Mouse (Mus musculus) stomach, embryonic 14.5 days (tissue): Measurements from ENCODE around the gene Agrp. TPM values are rescaled to one million over a fixed set of nuclear protein-coding genes. Genes with fewer than 3 reads are reported as not detected.
"Not testable (repeated sequence)": the region's sequence is repeated elsewhere in the genome, so short reads cannot be mapped to it uniquely, and the experiment has no call there.

Experiments
- ATAC-seq: fragments of 200-750 bp; cut with Nextera tagmentation; 2 replicates; pipeline ENCODE4 v1.8.0; 2017; ENCODE audit warnings: low read depth, moderate TSS enrichment; ENCODE audit not compliant: insufficient number of reproducible peaks, insufficient read depth, low FRiP score
- H3K27ac ChIP-seq: fragments of 300-500 bp; sonication (generic); 2 replicates; pipeline ENCODE4 v1.5.1; 2014; ENCODE audit warnings: mild to moderate bottlenecking, low read length, moderate library complexity, mixed read lengths
- H3K27me3 ChIP-seq: fragments of 300-500 bp; sonication (generic); 2 replicates; pipeline ENCODE4 v1.6.1; 2014; ENCODE audit warnings: low read length, control low read depth, mixed read lengths; ENCODE audit not compliant: control insufficient read depth, insufficient read depth
- H3K36me3 ChIP-seq: fragments of 300-500 bp; sonication (generic); 2 replicates; pipeline ENCODE4 v1.6.1; 2014; ENCODE audit warnings: mild to moderate bottlenecking, control low read depth, low read length, moderate library complexity, mixed read lengths; ENCODE audit not compliant: control insufficient read depth, insufficient read depth
- H3K4me1 ChIP-seq: fragments of 300-500 bp; sonication (generic); 2 replicates; pipeline ENCODE4 v1.6.1; 2014; ENCODE audit warnings: low read length, control low read depth, mixed read lengths; ENCODE audit not compliant: control insufficient read depth, insufficient read depth
- H3K4me2 ChIP-seq: fragments of 300-500 bp; sonication (generic); replicated peaks from 2 replicates; pipeline ENCODE4 v1.6.1; 2014; ENCODE audit warnings: low read depth, low read length, control low read depth
- H3K4me3 ChIP-seq: fragments of 300-500 bp; sonication (generic); 2 replicates; pipeline ENCODE4 v1.5.1; 2014; ENCODE audit warnings: low read depth, low read length, control low read depth
- H3K9ac ChIP-seq: fragments of 300-500 bp; sonication (generic); replicated peaks from 2 replicates; pipeline ENCODE4 v1.6.1; 2014; ENCODE audit warnings: low read depth, mild to moderate bottlenecking, control low read depth, low read length, moderate library complexity, mixed read lengths
- H3K9me3 ChIP-seq: fragments of 300-500 bp; sonication (generic); 2 replicates; pipeline ENCODE4 v1.6.1; 2016; ENCODE audit warnings: low read depth, low read length, control low read depth; ENCODE audit not compliant: control insufficient read depth
- WGBS: fragments of 180-500 bp; shearing (Covaris S2); extraction: QIAGEN DNeasy Blood & Tissue Kit; methylation state at CpG from one replicate; pipeline ENCODE4 v1.1.7; 2014; 5-methylcytosine and 5-hydroxymethylcytosine counted together
- polyA plus RNA-seq: library from polyadenylated mRNA; unstranded; fragments of >200 nt; fragmentation: Nextera tagmentation; extraction: Ambion mirVana; gene quantifications from 2 replicates; pipeline ENCODE4 v1.2.1, GENCODE M21; 2014

Gene Agrp
- polyA plus RNA-seq, 1 experiment from 2014 or later: 1.5 TPM

GRCm38 (mm10) chr8:105609771-105610170, 27.4 kb downstream of the Agrp start:
- Histone ChIP-seq H3K36me3 (peaks cover under 1% of the 10 kb centered on the region; the same call in 1 of the 2 replicates), H3K27ac (no peak overlapping the region)

GRCm38 (mm10) chr8:105609355-105609754, 27.8 kb downstream of the Agrp start:
- 82% methylated on average over 2 of the region's 2 CpGs for WGBS

More at GRCm38 (mm10) chr8:105609771-105610170, 27.4 kb downstream of the Agrp start:
- 73% methylated on average over 4 of the region's 4 CpGs for WGBS
- Histone ChIP-seq H3K9me3 (no peaks in the 10 kb centered on the region), H3K4me1 (peaks cover 18% of the 10 kb centered on the region), H3K4me2 (no peak overlapping the region), H3K9ac (no peak overlapping the region), H3K4me3 (no peak overlapping the region), H3K27me3 (0 out of 2 replicates have a peak, but pooled peaks cover 4% of the 10 kb centered on the region)
- ATAC-seq: no peak

GRCm38 (mm10) chr8:105607684-105608083, 29.5 kb downstream of the Agrp start:
- no peaks in the 10 kb centered on the region for H3K36me3 ChIP-seq
- H3K9me3 ChIP-seq: no peaks in the 10 kb centered on the region
- H3K4me2 ChIP-seq: peak overlapping the region; percentile 91; the same call in 1 of the 2 replicates
- H3K4me3 ChIP-seq: no peak overlapping the region
- H3K9ac ChIP-seq: no peak overlapping the region
- 0 out of 2 replicates have a peak, but pooled peaks cover 4% of the 10 kb centered on the region for H3K27me3 ChIP-seq
- no peak for ATAC-seq
- H3K27ac ChIP-seq: no peak overlapping the region
- 34% methylated on average over 4 of the region's 4 CpGs for WGBS
- H3K4me1 ChIP-seq: peaks cover 17% of the 10 kb centered on the region

More at GRCm38 (mm10) chr8:105609355-105609754, 27.8 kb downstream of the Agrp start:
- no peaks in the 10 kb centered on the region for H3K36me3 ChIP-seq
- H3K27me3 ChIP-seq: 0 out of 2 replicates have a peak, but pooled peaks cover 4% of the 10 kb centered on the region
- no peak for ATAC-seq
- no peak overlapping the region for H3K4me2 ChIP-seq
- H3K4me1 ChIP-seq: peaks cover 21% of the 10 kb centered on the region
- H3K9me3 ChIP-seq: no peaks in the 10 kb centered on the region
- H3K4me3 ChIP-seq: no peak overlapping the region
- no peak overlapping the region for H3K9ac ChIP-seq
- no peak overlapping the region for H3K27ac ChIP-seq

- WGBS: 5% methylated on average over 10 of the region's 10 CpGs
- Histone ChIP-seq H3K4me2 (peak overlapping the region; percentile 91), H3K4me3 (peak overlapping the region; percentile 68), H3K36me3 (no peaks in the 10 kb centered on the region), H3K9ac (0 out of 2 replicates have a peak overlapping the region, but pooled peaks have one; percentile 31), H3K27me3 (0 out of 2 replicates have a peak, but pooled peaks cover 4% of the 10 kb centered on the region), H3K4me1 (peaks cover 17% of the 10 kb centered on the region), H3K27ac (peak overlapping the region; percentile 88; the same call in 1 of the 2 replicates), H3K9me3 (no peaks in the 10 kb centered on the region)
- ATAC-seq: no peak
Observed at GRCm38 (mm10) chr8:105607062-105607461, 30.1 kb downstream of the Agrp start.

GRCm38 (mm10) chr8:105606189-105607023, 30.8 kb downstream of the Agrp start:
- Histone ChIP-seq H3K4me3 (peak overlapping the region; percentile 68), H3K4me1 (peaks cover 17% of the 10 kb centered on the region), H3K9ac (peak overlapping the region; percentile 31; the same call in 1 of the 2 replicates), H3K27ac (peak overlapping the region; percentile 88), H3K4me2 (peak overlapping the region; percentile 91), H3K9me3 (no peaks in the 10 kb centered on the region), H3K27me3 (no peaks in the 10 kb centered on the region), H3K36me3 (no peaks in the 10 kb centered on the region)
- peak; percentile 67 for ATAC-seq
- 1% methylated on average over 30 of the region's 30 CpGs for WGBS

GRCm38 (mm10) chr8:105605491-105606188, 31.6 kb downstream of the Agrp start:
- ATAC-seq: peak; percentile 29; the same call in 1 of the 2 replicates
- Histone ChIP-seq H3K27ac (peak overlapping the region; percentile 88), H3K36me3 (no peaks in the 10 kb centered on the region), H3K4me2 (peak overlapping the region; percentile 91), H3K27me3 (no peaks in the 10 kb centered on the region), H3K9me3 (no peaks in the 10 kb centered on the region), H3K4me1 (peaks cover 17% of the 10 kb centered on the region), H3K4me3 (peak overlapping the region; percentile 68), H3K9ac (peak overlapping the region; percentile 79)
- under 1% methylated on average over 37 of the region's 39 CpGs for WGBS

GRCm38 (mm10) chr8:105604804-105605381, 32.3 kb downstream of the Agrp start, which contains the start of gene Ripor1:
Ripor1 (plus strand) TSS chr8:105605255.
- H3K9me3 ChIP-seq: no peaks in the 10 kb centered on the region
- H3K36me3 ChIP-seq: no peaks in the 10 kb centered on the region
- peak within 1 kb of the TSS; percentile 91 for H3K4me2 ChIP-seq
- no peaks in the 10 kb centered on the region for H3K27me3 ChIP-seq
- WGBS: under 1% methylated on average over 37 of the region's 42 CpGs
- peak; percentile 80 for ATAC-seq
- peak within 1 kb of the TSS; percentile 88 for H3K27ac ChIP-seq
- H3K4me1 ChIP-seq: peaks cover 17% of the 10 kb centered on the region
- peak within 1 kb of the TSS; percentile 79 for H3K9ac ChIP-seq
- H3K4me3 ChIP-seq: peak within 1 kb of the TSS; percentile 68

- not testable (repeated sequence) for H3K4me3 ChIP-seq, H3K27ac ChIP-seq, H3K9ac ChIP-seq, H3K9me3 ChIP-seq, H3K27me3 ChIP-seq, H3K36me3 ChIP-seq, ATAC-seq, H3K4me2 ChIP-seq
- WGBS: 70% methylated on average over 3 of the region's 3 CpGs
- peaks cover 14% of the 10 kb centered on the region for H3K4me1 ChIP-seq
Observed at GRCm38 (mm10) chr8:105602540-105602939, 34.7 kb downstream of the Agrp start.
